8 mouse cellular contexts compared by ENCODE assay signal in genomic region chr11:88203712-88204532, GRCm38 (mm10). TPM values are rescaled to one million over a fixed set of nuclear protein-coding genes. Genes with fewer than 3 reads are reported as not detected.
A peak's percentile ranks its signal among the peaks of the same experiment; 100 is the strongest.
DNase-seq lines count a peak whose midpoint lies in the region; ATAC-seq and TF ChIP-seq lines count a peak whose summit lies in the region.

TSS of gene Mrps23 (plus strand) at chr11:88204388.

- peaks cover 24% of the 10 kb centered on the region for H3K79me2 ChIP-seq in C2C12 (ENCODE audit: control insufficient read depth, insufficient read depth)

- peak within 1 kb of the TSS; percentile 96 for H3K4me3 ChIP-seq in C2C12 (ENCODE audit: insufficient read depth, poor library complexity, severe bottlenecking)
- peak within 1 kb of the TSS; percentile 98 for H3K4me3 ChIP-seq in erythroblast, embryonic 14.5 days (replicated peaks)
- peak within 1 kb of the TSS; percentile 97 for H3K4me3 ChIP-seq in heart, embryonic 12.5 days
- H3K4me3 ChIP-seq in kidney, postnatal 0 days (replicated peaks; ENCODE audit: low read depth, low read length): peak within 1 kb of the TSS; percentile 82
- peak within 1 kb of the TSS; percentile 88 for H3K4me3 ChIP-seq in liver, embryonic 11.5 days (ENCODE audit: low read depth, low read length)
- H3K4me3 ChIP-seq in stomach, embryonic 14.5 days (ENCODE audit: low read depth, low read length): peak within 1 kb of the TSS; percentile 88

- H3K4me1 ChIP-seq in erythroblast, embryonic 14.5 days (ENCODE audit: control insufficient read depth): peaks cover 52% of the 10 kb centered on the region
- H3K4me1 ChIP-seq in heart, embryonic 12.5 days (replicated peaks): peaks cover 52% of the 10 kb centered on the region
- H3K4me1 ChIP-seq in kidney, postnatal 0 days (replicated peaks; ENCODE audit: insufficient read depth, low read length): peaks cover 8% of the 10 kb centered on the region
- peaks cover 18% of the 10 kb centered on the region for H3K4me1 ChIP-seq in liver, embryonic 11.5 days (replicated peaks; ENCODE audit: control insufficient read depth, insufficient read depth, low read length)
- H3K4me1 ChIP-seq in stomach, embryonic 14.5 days (ENCODE audit: control insufficient read depth, insufficient read depth, low read length): peaks cover 11% of the 10 kb centered on the region

- TF ChIP-seq CTCF in C2C12 (IDR thresholded peaks at IDR 0.05; ENCODE audit: control insufficient read depth, insufficient read depth, insufficient read length): no peak
- TF ChIP-seq CTCF in brain, embryonic 14.5 days (IDR thresholded peaks at IDR 0.05; ENCODE audit: borderline replicate concordance, extremely low read depth, insufficient read depth, insufficient read length): peak; percentile 59
- TF ChIP-seq CTCF in kidney, postnatal 0 days (IDR thresholded peaks at IDR 0.05; ENCODE audit: low read depth): peak; percentile 62

- peaks cover 19% of the 10 kb centered on the region for H3K36me3 ChIP-seq in C2C12 (ENCODE audit: control insufficient read depth, insufficient read depth)
- H3K36me3 ChIP-seq in erythroblast, embryonic 14.5 days (ENCODE audit: control insufficient read depth): peaks cover 22% of the 10 kb centered on the region
- H3K36me3 ChIP-seq in heart, embryonic 12.5 days: peaks cover 23% of the 10 kb centered on the region
- H3K36me3 ChIP-seq in kidney, postnatal 0 days (ENCODE audit: insufficient read depth, low read length): 0 out of 2 replicates have a peak, but pooled peaks cover 5% of the 10 kb centered on the region
- H3K36me3 ChIP-seq in liver, embryonic 11.5 days (ENCODE audit: control insufficient read depth, insufficient read depth, low read length): peaks cover 3% of the 10 kb centered on the region; the same call in 1 of the 2 replicates
- H3K36me3 ChIP-seq in stomach, embryonic 14.5 days (ENCODE audit: control insufficient read depth, insufficient read depth, low read length): peaks cover under 1% of the 10 kb centered on the region; the same call in 1 of the 2 replicates

- no peaks in the 10 kb centered on the region for H3K9me3 ChIP-seq in erythroblast, embryonic 14.5 days (ENCODE audit: control insufficient read depth, low read length)
- H3K9me3 ChIP-seq in heart, embryonic 12.5 days (replicated peaks): no peaks in the 10 kb centered on the region
- H3K9me3 ChIP-seq in kidney, postnatal 0 days (replicated peaks; ENCODE audit: low read length): no peaks in the 10 kb centered on the region
- no peaks in the 10 kb centered on the region for H3K9me3 ChIP-seq in liver, embryonic 11.5 days (ENCODE audit: control insufficient read depth, low read length)
- no peaks in the 10 kb centered on the region for H3K9me3 ChIP-seq in stomach, embryonic 14.5 days (ENCODE audit: control insufficient read depth, low read depth, low read length)

- peak within 1 kb of the TSS; percentile 92 for H3K4me2 ChIP-seq in heart, embryonic 12.5 days
- H3K4me2 ChIP-seq in kidney, postnatal 0 days (ENCODE audit: low read length): peak within 1 kb of the TSS; percentile 87
- H3K4me2 ChIP-seq in liver, embryonic 11.5 days: peak within 1 kb of the TSS; percentile 90
- peak within 1 kb of the TSS; percentile 88 for H3K4me2 ChIP-seq in stomach, embryonic 14.5 days (replicated peaks; ENCODE audit: low read depth, low read length)

- H3K79me3 ChIP-seq in C2C12 (ENCODE audit: low read depth): peaks cover 9% of the 10 kb centered on the region

- H3K27ac ChIP-seq in heart, embryonic 12.5 days (ENCODE audit: poor library complexity, severe bottlenecking): peak within 1 kb of the TSS; percentile 92
- H3K27ac ChIP-seq in kidney, postnatal 0 days: peak within 1 kb of the TSS; percentile 91
- H3K27ac ChIP-seq in liver, embryonic 11.5 days (ENCODE audit: low read depth, low read length): peak within 1 kb of the TSS; percentile 90
- H3K27ac ChIP-seq in stomach, embryonic 14.5 days (ENCODE audit: low read length): peak within 1 kb of the TSS; percentile 79

- peak within 1 kb of the TSS; percentile 99 for H3ac ChIP-seq in C2C12 (ENCODE audit: control insufficient read depth, insufficient read length, low read depth)

- peaks cover 4% of the 10 kb centered on the region for H3K27me3 ChIP-seq in C2C12 (ENCODE audit: control insufficient read depth, insufficient read depth, insufficient read length)
- peaks cover under 1% of the 10 kb centered on the region; the same call in 1 of the 2 replicates for H3K27me3 ChIP-seq in erythroblast, embryonic 14.5 days (ENCODE audit: control insufficient read depth)
- H3K27me3 ChIP-seq in heart, embryonic 12.5 days (replicated peaks): no peaks in the 10 kb centered on the region
- H3K27me3 ChIP-seq in kidney, postnatal 0 days (ENCODE audit: insufficient read depth, low read length): no peaks in the 10 kb centered on the region
- H3K27me3 ChIP-seq in liver, embryonic 11.5 days (replicated peaks; ENCODE audit: control insufficient read depth, insufficient read depth, low read length): peaks cover 6% of the 10 kb centered on the region; the same call in 1 of the 2 replicates
- no peaks in the 10 kb centered on the region for H3K27me3 ChIP-seq in stomach, embryonic 14.5 days (ENCODE audit: control insufficient read depth, insufficient read depth, low read length)

- peak; percentile 52; the same call in 1 of the 2 replicates for TF ChIP-seq POLR2A in brain, embryonic 14.5 days (IDR thresholded peaks at IDR 0.05; ENCODE audit: borderline replicate concordance, extremely low read depth, insufficient read depth, insufficient read length, poor library complexity, severe bottlenecking)

- WGBS in heart, embryonic 12.5 days: under 1% methylated on average over 51 of the region's 51 CpGs
- under 1% methylated on average over 51 of the region's 51 CpGs for WGBS in kidney, postnatal 0 days
- under 1% methylated on average over 51 of the region's 51 CpGs for WGBS in liver, embryonic 11.5 days
- under 1% methylated on average over 51 of the region's 51 CpGs for WGBS in stomach, embryonic 14.5 days

- ATAC-seq in heart, embryonic 12.5 days (ENCODE audit: insufficient number of reproducible peaks, low FRiP score): peak; percentile 91
- peak; percentile 91 for ATAC-seq in kidney, postnatal 0 days (replicated peaks; ENCODE audit: low FRiP score, low read depth)
- peak; percentile 95 for ATAC-seq in liver, embryonic 11.5 days (replicated peaks; ENCODE audit: low FRiP score)
- ATAC-seq in stomach, embryonic 14.5 days (ENCODE audit: insufficient number of reproducible peaks, insufficient read depth, low FRiP score, low read depth): peak; percentile 94

- peak; percentile 98 for DNase-seq in brain, embryonic 14.5 days (ENCODE audit: low read depth)
- peak; percentile 98 for DNase-seq in kidney, postnatal 0 days (ENCODE audit: low spot score)
- DNase-seq in liver, embryonic 11.5 days (ENCODE audit: low spot score): peak; percentile 91
- DNase-seq in naive thymus-derived CD4-positive, alpha-beta T cell, adult 2 months (ENCODE audit: low read depth): peak; percentile 91

- peak within 1 kb of the TSS; percentile 95 for H3K9ac ChIP-seq in heart, embryonic 12.5 days
- H3K9ac ChIP-seq in kidney, postnatal 0 days (ENCODE audit: low read depth, low read length): peak within 1 kb of the TSS; percentile 85
- peak within 1 kb of the TSS; percentile 87 for H3K9ac ChIP-seq in liver, embryonic 11.5 days (ENCODE audit: low read depth, low read length)
- H3K9ac ChIP-seq in stomach, embryonic 14.5 days (replicated peaks; ENCODE audit: low read depth, low read length): peak within 1 kb of the TSS; percentile 73

TF ChIP-seq in C2C12, 6 proteins besides CTCF, POLR2A, EP300 and RAD21:
- TF ChIP-seq MYOD1 (IDR thresholded peaks at IDR 0.05; ENCODE audit: control insufficient read depth, insufficient read length, low read depth) (no peak), USF1 (IDR thresholded peaks at IDR 0.05; ENCODE audit: low read depth) (no peak), FOSL1 (IDR thresholded peaks at IDR 0.05; ENCODE audit: insufficient read depth, low read length, poor library complexity, severe bottlenecking) (no peak), MAX (IDR thresholded peaks at IDR 0.05) (peak; percentile 80)

RNA-seq across cellular contexts. Expression of gene Mrps23, which starts in this region (rescaled TPM):
- polyA plus RNA-seq in C2C12 (2012; fragmentation: generic; extraction: Trizol): 191 TPM
- 74.9 and 79.0 TPM in 2 replicates for polyA plus RNA-seq in brain, embryonic 14.5 days (2012; rRNA removed)
- 8.2 and 9.9 TPM in 2 replicates for polyA plus RNA-seq in erythroblast, embryonic 14.5 days (2012)
- polyA plus RNA-seq in heart, embryonic 12.5 days (2016; fragmentation: Nextera tagmentation; extraction: Ambion mirVana): 79.2 and 81.4 TPM in 2 replicates
- polyA plus RNA-seq in kidney, postnatal 0 days (2015; fragmentation: Nextera tagmentation; extraction: Ambion mirVana): 76.3 and 77.7 TPM in 2 replicates
- polyA plus RNA-seq in liver, embryonic 11.5 days (2014; fragmentation: Nextera tagmentation; extraction: Ambion mirVana): 73.7 and 79.5 TPM in 2 replicates
- polyA plus RNA-seq in stomach, embryonic 14.5 days (2014; fragmentation: Nextera tagmentation; extraction: Ambion mirVana): 58.6 and 59.2 TPM in 2 replicates

Comparison
In these comparisons a context has a peak if more than half of its experiments do, and no peak if none do; other contexts are left out.
1. Peak in every context shown above with its lines: DNase-seq, ATAC-seq, H3K4me3 ChIP-seq and H3K27ac ChIP-seq.